Mouse (Mus musculus) C2C12 (cell line): ENCODE measurements around the gene Olfr1499.

Experiments
- CEBPB ChIP-seq: IDR thresholded peaks from one replicate; pipeline ENCODE4 v1.6.1; 2011; ENCODE audit warnings: low read depth, mild to moderate bottlenecking, control low read depth, moderate library complexity
- CTCF ChIP-seq: IDR thresholded peaks from one replicate; pipeline ENCODE4 v1.5.1; 2011; ENCODE audit not compliant: control insufficient read depth, insufficient read depth, insufficient read length
- MYOG ChIP-seq: IDR thresholded peaks from one replicate; pipeline ENCODE4 v1.6.1; 2011; ENCODE audit not compliant: control insufficient read depth, insufficient read length; ENCODE audit errors: extremely low read depth

DNA sequence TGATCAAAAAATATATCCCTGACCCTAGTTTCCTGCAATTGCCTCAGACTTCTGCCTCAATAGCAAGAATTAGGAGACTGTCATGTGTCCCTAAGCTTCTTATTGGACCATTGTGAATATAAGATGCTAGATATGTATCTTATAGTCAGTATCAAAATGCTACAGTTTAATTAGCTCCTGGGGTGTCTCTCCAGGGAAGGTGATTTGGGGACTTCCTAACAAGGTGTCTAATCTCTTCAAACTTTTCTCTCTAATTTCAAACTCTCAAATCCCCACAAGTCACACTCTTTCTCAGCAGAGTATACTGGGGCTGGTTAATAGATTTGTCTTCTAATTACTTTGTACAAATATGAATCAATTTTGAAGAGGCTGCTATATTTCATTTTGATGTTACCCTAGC, 21.1 kb downstream of the Olfr1499 start, which contains the start of gene Olfr1497:
- TF ChIP-seq MYOG: no peak
- no peak for TF ChIP-seq CTCF
- no peak for TF ChIP-seq CEBPB
